Mouse (Mus musculus): ENCODE data around the gene Mcub. TPM values are rescaled to one million over a fixed set of nuclear protein-coding genes. Genes with fewer than 3 reads are reported as not detected.

Mcub gene
- total RNA-seq, 2 experiments from 2014 or later, result 2.9 to 3.3 TPM

GRCm38 (mm10) chr3:129953296-129953695, 16.7 kb downstream of the Mcub start:
- no peak for DNase-seq (ENCODE audit: low spot score in 2 of 2)

- no peak for DNase-seq (ENCODE audit: low spot score in 2 of 2)
These were observed 20.7 kb downstream of the Mcub start for GRCm38 (mm10) chr3:129949158-129949773.

GRCm38 (mm10) chr3:129948359-129948758, 21.6 kb downstream of the Mcub start:
- peak; percentile 39 to 66 for DNase-seq (ENCODE audit: low spot score in 2 of 2)

- no peak for DNase-seq (ENCODE audit: low spot score in 2 of 2)
These were observed 23.6 kb downstream of the Mcub start for GRCm38 (mm10) chr3:129946217-129946914.

GRCm38 (mm10) chr3:129943813-129944212, 26.2 kb downstream of the Mcub start:
- no peak for DNase-seq (ENCODE audit: low spot score in 2 of 2)

GRCm38 (mm10) chr3:129941291-129941690, 28.7 kb downstream of the Mcub start:
- no peak for DNase-seq (ENCODE audit: low spot score in 2 of 2)

GRCm38 (mm10) chr3:129940780-129941179, 29.2 kb downstream of the Mcub start:
- DNase-seq (ENCODE audit: low spot score in 2 of 2), result no peak

- DNase-seq (ENCODE audit: low spot score in 2 of 2), result no peak
These were observed 30.9 kb downstream of the Mcub start for GRCm38 (mm10) chr3:129939058-129939457.

- no peak for DNase-seq (ENCODE audit: low spot score in 2 of 2)
These were observed 32.2 kb downstream of the Mcub start for GRCm38 (mm10) chr3:129937848-129938247.

- no peak for DNase-seq (ENCODE audit: low spot score in 2 of 2)
These were observed 33.4 kb downstream of the Mcub start for GRCm38 (mm10) chr3:129936561-129936960.

GRCm38 (mm10) chr3:129932443-129932842, 37.6 kb downstream of the Mcub start:
- no peak for DNase-seq (ENCODE audit: low spot score in 2 of 2)

- no peak for DNase-seq (ENCODE audit: low spot score in 2 of 2)
These were observed 39.7 kb downstream of the Mcub start for GRCm38 (mm10) chr3:129930213-129930778.

- DNase-seq (ENCODE audit: low spot score in 2 of 2), result no peak
These were observed 44.1 kb downstream of the Mcub start for GRCm38 (mm10) chr3:129925861-129926260.

GRCm38 (mm10) chr3:129923581-129923980, 46.4 kb downstream of the Mcub start:
- DNase-seq (ENCODE audit: low spot score in 2 of 2), result no peak

GRCm38 (mm10) chr3:129918434-129918833, 51.6 kb downstream of the Mcub start:
- peak; percentile 60 to 90 for DNase-seq (ENCODE audit: low spot score in 2 of 2)

GRCm38 (mm10) chr3:129917424-129917823, 52.6 kb downstream of the Mcub start:
- DNase-seq (ENCODE audit: low spot score in 2 of 2), result no peak

GRCm38 (mm10) chr3:129913241-129913640, 56.8 kb downstream of the Mcub start:
- no peak for DNase-seq (ENCODE audit: low spot score in 2 of 2)

GRCm38 (mm10) chr3:129912025-129912424, 58.0 kb downstream of the Mcub start:
- no peak for DNase-seq (ENCODE audit: low spot score in 2 of 2)

- no peak for DNase-seq (ENCODE audit: low spot score in 2 of 2)
These were observed 65.4 kb downstream of the Mcub start for GRCm38 (mm10) chr3:129904381-129905132.

- no peak for DNase-seq (ENCODE audit: low spot score in 2 of 2)
These were observed 66.1 kb downstream of the Mcub start for GRCm38 (mm10) chr3:129903866-129904265.

- DNase-seq (ENCODE audit: low spot score in 2 of 2), result no peak
These were observed 66.6 kb downstream of the Mcub start for GRCm38 (mm10) chr3:129903369-129903768.

- DNase-seq (ENCODE audit: low spot score in 2 of 2), result peak; percentile 36 to 57
These were observed 68.7 kb downstream of the Mcub start, which contains the start of gene Casp6 for GRCm38 (mm10) chr3:129901271-129901809. TSS of gene Casp6 (plus strand) at chr3:129901425.
